Mouse (Mus musculus) brain, embryonic 14.5 days (tissue): Measurements from ENCODE around the gene Lrrc1. TPM values are rescaled to one million over a fixed set of nuclear protein-coding genes. Genes with fewer than 3 reads are reported as not detected.

Experiments used
- DNase-seq: peaks from one replicate; pipeline ENCODE4 v3.0.0-alpha.2; 2011; ENCODE audit warnings: low read depth
- CTCF ChIP-seq: fragments of 200-500 bp; IDR thresholded peaks from 2 replicates; pipeline ENCODE4 v1.5.1; 2012; ENCODE audit warnings: inconsistent platforms, mild to moderate bottlenecking, moderate library complexity, borderline replicate concordance; ENCODE audit not compliant: insufficient read depth, insufficient read length; ENCODE audit errors: extremely low read depth
- POLR2A ChIP-seq: fragments of 200-500 bp; IDR thresholded peaks from 2 replicates; pipeline ENCODE4 v1.6.1; 2012; ENCODE audit warnings: mild to moderate bottlenecking, inconsistent platforms, borderline replicate concordance; ENCODE audit not compliant: poor library complexity, insufficient read depth, insufficient read length, severe bottlenecking; ENCODE audit errors: extremely low read depth
- polyA plus RNA-seq: library from polyadenylated mRNA; depleted of rRNA; stranded (reverse); fragments of >200 nt; gene quantifications from 2 replicates; pipeline ENCODE4 v1.2.3, GENCODE M21; 2012

The Lrrc1 gene
- polyA plus RNA-seq, 1 experiment, result 17.8 TPM

GRCm38 (mm10) chr9:77434965-77435364, 109.7 kb downstream of the Lrrc1 start:
- no peak for DNase-seq
- TF ChIP-seq POLR2A, result no peak
- TF ChIP-seq CTCF, result no peak

- DNase-seq, result no peak
- TF ChIP-seq CTCF, result no peak
- TF ChIP-seq POLR2A, result no peak
Measured at GRCm38 (mm10) chr9:77433476-77433875, 111.2 kb downstream of the Lrrc1 start.

GRCm38 (mm10) chr9:77432030-77432429, 112.6 kb downstream of the Lrrc1 start:
- TF ChIP-seq POLR2A (no peak), CTCF (no peak)
- no peak for DNase-seq

- DNase-seq, result no peak
Measured at GRCm38 (mm10) chr9:77430413-77431087, 114.1 kb downstream of the Lrrc1 start.

GRCm38 (mm10) chr9:77429230-77430015, 115.2 kb downstream of the Lrrc1 start:
- TF ChIP-seq POLR2A (no peak), CTCF (no peak)
- no peak for DNase-seq

More at GRCm38 (mm10) chr9:77430413-77431087, 114.1 kb downstream of the Lrrc1 start:
- TF ChIP-seq POLR2A (no peak), CTCF (no peak)

- DNase-seq, result no peak
Measured at GRCm38 (mm10) chr9:77428748-77429140, 115.9 kb downstream of the Lrrc1 start.

GRCm38 (mm10) chr9:77428115-77428747, 116.4 kb downstream of the Lrrc1 start:
- TF ChIP-seq CTCF, result no peak
- no peak for TF ChIP-seq POLR2A
- no peak for DNase-seq

More at GRCm38 (mm10) chr9:77428748-77429140, 115.9 kb downstream of the Lrrc1 start:
- no peak for TF ChIP-seq POLR2A
- TF ChIP-seq CTCF, result no peak

- TF ChIP-seq POLR2A (no peak), CTCF (no peak)
- DNase-seq, result peak; percentile 67
Measured at GRCm38 (mm10) chr9:77427292-77428114, 117.2 kb downstream of the Lrrc1 start.

- DNase-seq, result no peak
- no peak for TF ChIP-seq CTCF
- TF ChIP-seq POLR2A, result no peak
Measured at GRCm38 (mm10) chr9:77426110-77426509, 118.6 kb downstream of the Lrrc1 start.

- TF ChIP-seq CTCF (no peak), POLR2A (no peak)
- no peak for DNase-seq
Measured at GRCm38 (mm10) chr9:77425553-77425952, 119.1 kb downstream of the Lrrc1 start.
